In genomic region chr1:97553485-97554474, GRCm38 (mm10) we compare ENCODE assay signal across 13 mouse cellular contexts.
DNase-seq lines count a peak whose midpoint lies in the region; ATAC-seq lines count a peak whose summit lies in the region.
"Had no signal": no experiment of that assay in that cellular context is flagged by ENCODE, and none has a peak within 500 bp of the region (broad histone marks: within the 10 kb centered on the region; RNA-seq: fewer than 3 reads in every experiment).

No protein-coding gene starts in this region.

- H3K9ac ChIP-seq in hindbrain, embryonic 13.5 days, result no peak overlapping the region
- no peak overlapping the region for H3K9ac ChIP-seq in midbrain, embryonic 11.5 days (ENCODE audit: low read length)
- H3K9ac ChIP-seq: embryonic facial prominence, embryonic 15.5 days had no signal

- H3K36me3 ChIP-seq in hindbrain, embryonic 13.5 days, result no peaks in the 10 kb centered on the region
- H3K36me3 ChIP-seq in midbrain, embryonic 11.5 days (ENCODE audit: control insufficient read depth, insufficient read depth, low read length), result no peaks in the 10 kb centered on the region
- H3K36me3 ChIP-seq: embryonic facial prominence, embryonic 15.5 days had no signal

- H3K27me3 ChIP-seq in hindbrain, embryonic 13.5 days, result no peaks in the 10 kb centered on the region
- no peaks in the 10 kb centered on the region for H3K27me3 ChIP-seq in midbrain, embryonic 11.5 days (ENCODE audit: control insufficient read depth, insufficient read depth, low read length)
- H3K27me3 ChIP-seq: embryonic facial prominence, embryonic 15.5 days had no signal

- H3K4me3 ChIP-seq in hindbrain, embryonic 13.5 days, result no peak overlapping the region
- H3K4me3 ChIP-seq in midbrain, embryonic 11.5 days (ENCODE audit: low read depth, low read length), result no peak overlapping the region
- H3K4me3 ChIP-seq: embryonic facial prominence, embryonic 15.5 days had no signal

- peaks cover 10% of the 10 kb centered on the region; the same call in 1 of the 2 replicates for H3K4me1 ChIP-seq in hindbrain, embryonic 13.5 days (replicated peaks)
- H3K4me1 ChIP-seq in midbrain, embryonic 11.5 days (ENCODE audit: control insufficient read depth, insufficient read depth, low read length), result peaks cover 2% of the 10 kb centered on the region; the same call in 1 of the 2 replicates
- H3K4me1 ChIP-seq: embryonic facial prominence, embryonic 15.5 days had no signal

- DNase-seq in right cerebral cortex, adult 2 months (ENCODE audit: low spot score in 2 of 2), result peak; percentile 3 to 9
- DNase-seq in right cerebral cortex, postnatal 14 days, result no peak
- no peak for DNase-seq in midbrain, embryonic 11.5 days (ENCODE audit: low spot score, missing footprints)
- DNase-seq in spleen, postnatal 4 days (ENCODE audit: low spot score in 2 of 2), result no peak
- no peak for DNase-seq in thymus, postnatal 10 days (ENCODE audit: low spot score in 2 of 2)
- no peak for DNase-seq in ovary, adult 18-20 months (ENCODE audit: low spot score)
- DNase-seq: gastrocnemius, postnatal 36 days; heart, postnatal 36 days; kidney, postnatal 10 days; lung, postnatal 14 days; thymus, adult 18-20 months had no signal

- WGBS in hindbrain, embryonic 13.5 days, result 66% methylated on average over 8 of the region's 8 CpGs
- 78% methylated on average over 8 of the region's 8 CpGs for WGBS in midbrain, embryonic 11.5 days

- peak; percentile 96 for ATAC-seq in hindbrain, embryonic 13.5 days (ENCODE audit: low FRiP score)
- peak; percentile 74 for ATAC-seq in midbrain, embryonic 11.5 days (ENCODE audit: low FRiP score)

- H3K9me3 ChIP-seq in hindbrain, embryonic 13.5 days, result no peaks in the 10 kb centered on the region
- H3K9me3 ChIP-seq in midbrain, embryonic 11.5 days (ENCODE audit: control insufficient read depth, low read length), result no peaks in the 10 kb centered on the region
- H3K9me3 ChIP-seq: embryonic facial prominence, embryonic 15.5 days had no signal

- peak overlapping the region; percentile 44; the same call in 1 of the 2 replicates for H3K27ac ChIP-seq in hindbrain, embryonic 13.5 days
- H3K27ac ChIP-seq in midbrain, embryonic 11.5 days (ENCODE audit: low read depth, low read length), result no peak overlapping the region
- H3K27ac ChIP-seq: embryonic facial prominence, embryonic 15.5 days had no signal

- no peak overlapping the region for H3K4me2 ChIP-seq in hindbrain, embryonic 13.5 days
- H3K4me2 ChIP-seq in midbrain, embryonic 11.5 days, result no peak overlapping the region
- H3K4me2 ChIP-seq: embryonic facial prominence, embryonic 15.5 days had no signal

Comparison
In these comparisons a context has a peak if more than half of its experiments do, and no peak if none do; other contexts are left out.
1. DNase-seq: peak in right cerebral cortex, adult 2 months (2 of 2); none in right cerebral cortex, postnatal 14 days (single experiment), midbrain, embryonic 11.5 days (single experiment), spleen, postnatal 4 days (0 of 2), thymus, postnatal 10 days (0 of 2) and ovary, adult 18-20 months (single experiment).